Mouse (Mus musculus) CH12.LX (cell line): Measurements from ENCODE around the gene Grb2.

ENCODE experiments used
- CTCF ChIP-seq, 2 experiments: IDR thresholded peaks in 1 of 2; conservative IDR thresholded peaks in 1 of 2; 2 replicates each; pipeline ENCODE4 v1.5.1; 2011 to 2012; ENCODE audit warnings: low read depth in 2 of 2, low read length in 2 of 2, improper control_type of control experiment in 1 of 2, inconsistent platforms in 1 of 2, mild to moderate bottlenecking in 1 of 2, moderate library complexity in 1 of 2
- USF1 ChIP-seq: IDR thresholded peaks from 2 replicates; pipeline ENCODE4 v1.6.1; 2014; ENCODE audit warnings: low read depth, mild to moderate bottlenecking, inconsistent platforms, low read length, improper control_type of control experiment

GRCm38 (mm10) chr11:115686369-115686768, 22.0 kb downstream of the Grb2 start:
- TF ChIP-seq CTCF (conservative IDR thresholded peaks at IDR 0.05 in 1 of 2, IDR thresholded peaks at IDR 0.05 in 1 of 2; ENCODE audit: low read depth in 2 of 2, low read length in 2 of 2) (no peak), USF1 (no peak)
